Mouse (Mus musculus) lung, embryonic 16.5 days (tissue): Measurements from ENCODE around the gene Gm10722. TPM values are rescaled to one million over a fixed set of nuclear protein-coding genes. Genes with fewer than 3 reads are reported as not detected.
"Not testable (repeated sequence)": the region's sequence is repeated elsewhere in the genome, so short reads cannot be mapped to it uniquely, and the experiment has no call there.

ENCODE experiments used
- ATAC-seq: fragments of 200-750 bp; cut with Nextera tagmentation; 2 replicates; pipeline ENCODE4 v1.8.0; 2017; ENCODE audit warnings: low read depth, mild to moderate bottlenecking, moderate library complexity
- H3K27ac ChIP-seq: fragments of 300-500 bp; sonication (generic); 2 replicates; pipeline ENCODE4 v1.5.1; 2014; ENCODE audit warnings: mild to moderate bottlenecking, control low read depth, low read length
- H3K27me3 ChIP-seq: fragments of 300-500 bp; sonication (generic); 2 replicates; pipeline ENCODE4 v1.6.1; 2014; ENCODE audit warnings: low read depth, low read length, mixed read lengths; ENCODE audit not compliant: control insufficient read depth, insufficient read depth
- H3K36me3 ChIP-seq: fragments of 300-500 bp; sonication (generic); 2 replicates; pipeline ENCODE4 v1.6.1; 2014; ENCODE audit warnings: low read length; ENCODE audit not compliant: control insufficient read depth, insufficient read depth
- H3K4me1 ChIP-seq: fragments of 300-500 bp; sonication (generic); replicated peaks from 2 replicates; pipeline ENCODE4 v1.6.1; 2014; ENCODE audit warnings: low read length, mixed read lengths; ENCODE audit not compliant: control insufficient read depth, insufficient read depth
- H3K4me2 ChIP-seq: fragments of 300-500 bp; sonication (generic); 2 replicates; pipeline ENCODE4 v1.6.1; 2014; ENCODE audit warnings: low read depth, low read length, control low read depth
- H3K4me3 ChIP-seq: fragments of 300-500 bp; sonication (generic); 2 replicates; pipeline ENCODE4 v1.5.1; 2014; ENCODE audit warnings: mild to moderate bottlenecking, low read length, control low read depth
- H3K9ac ChIP-seq: fragments of 300-500 bp; sonication (generic); 2 replicates; pipeline ENCODE4 v1.6.1; 2014; ENCODE audit warnings: low read length, control low read depth
- H3K9me3 ChIP-seq: fragments of 300-500 bp; sonication (generic); 2 replicates; pipeline ENCODE4 v1.6.1; 2016; ENCODE audit warnings: low read length; ENCODE audit not compliant: control insufficient read depth
- WGBS: fragments of 180-500 bp; shearing (Covaris S2); extraction: QIAGEN DNeasy Blood & Tissue Kit; methylation state at CpG from one replicate; pipeline ENCODE4 v1.1.7; 2014; 5-methylcytosine and 5-hydroxymethylcytosine counted together
- microRNA-seq: library from miRNA; unstranded; fragments of <30 nt; microRNA quantifications from one replicate; pipeline ENCODE4, GENCODE M21; 2016
- polyA plus RNA-seq: library from polyadenylated mRNA; unstranded; fragments of >200 nt; fragmentation: Nextera tagmentation; extraction: Ambion mirVana; gene quantifications from 2 replicates; pipeline ENCODE4 v1.2.1, GENCODE M21; 2015

Gene Gm10722
- polyA plus RNA-seq, 1 experiment from 2014 or later, result not detected

DNA sequence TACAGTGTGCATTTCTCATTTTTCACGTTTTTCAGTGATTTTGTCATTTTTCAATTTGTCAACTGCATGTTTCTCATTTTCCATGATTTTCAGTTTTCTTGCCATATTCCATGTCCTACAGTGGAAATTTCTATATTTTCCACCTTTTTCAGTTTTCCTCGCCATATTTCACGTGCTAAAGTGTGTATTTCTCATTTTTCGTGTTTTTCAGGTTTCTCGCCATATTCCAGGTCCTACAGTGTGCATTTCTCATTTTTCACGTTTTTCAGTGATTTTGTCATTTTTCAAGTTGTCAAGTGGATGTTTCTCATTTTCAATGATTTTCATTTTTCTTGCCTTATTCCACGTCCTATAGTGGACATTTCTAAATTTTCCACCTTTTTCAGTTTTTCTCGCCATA lies 35.9 kb downstream of the Gm10722 start, which contains the start of gene Gm10715:
Gene Gm10715 (plus strand): TSS at position 301 of the 400 bp plus-strand sequence.
- ATAC-seq, H3K4me1 ChIP-seq, H3K9ac ChIP-seq, H3K4me2 ChIP-seq, H3K27ac ChIP-seq, H3K36me3 ChIP-seq, H3K9me3 ChIP-seq, H3K4me3 ChIP-seq, H3K27me3 ChIP-seq: not testable (repeated sequence)
- 70% methylated on average over 6 of the region's 8 CpGs for WGBS

DNA sequence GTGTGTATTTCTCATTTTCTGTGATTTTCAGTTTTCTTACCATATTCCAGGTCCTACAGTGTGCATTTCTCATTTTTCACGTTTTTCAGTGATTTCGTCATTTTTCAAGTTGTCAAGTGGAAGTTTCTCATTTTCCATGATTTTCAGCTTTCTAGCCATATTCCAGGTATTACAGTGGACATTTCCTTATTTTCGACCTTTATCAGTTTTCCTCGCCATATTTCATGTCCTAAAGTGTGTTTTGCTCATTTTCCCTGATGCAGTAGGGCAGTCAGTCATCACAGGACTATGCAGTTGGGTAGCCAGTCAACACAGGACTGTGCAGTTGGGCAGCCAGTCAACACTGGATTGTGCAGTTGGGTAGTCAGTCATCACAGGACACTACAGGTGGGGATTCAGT lies 37.4 kb downstream of the Gm10722 start:
- H3K9ac ChIP-seq, H3K9me3 ChIP-seq, ATAC-seq, H3K27me3 ChIP-seq, H3K27ac ChIP-seq, H3K36me3 ChIP-seq, H3K4me1 ChIP-seq, H3K4me2 ChIP-seq, H3K4me3 ChIP-seq: not testable (repeated sequence)
- 64% methylated on average over 4 of the region's 4 CpGs for WGBS

Small RNA genes lying within 50 kb of the gene (microRNA-seq; reads per million reads assigned to microRNA genes)
- not detected for gene Mir101c

Other genes with a start within 250 kb of the Gm10722 start
- gene Gm11168, start 2.4 kb downstream of the Gm10722 start, polyA plus RNA-seq, result not detected in 2 replicates
- gene Gm10721, start 12.2 kb downstream of the Gm10722 start, polyA plus RNA-seq, result not detected in 2 replicates
- gene Gm10720, start 14.7 kb downstream of the Gm10722 start, polyA plus RNA-seq, result not detected in 2 replicates
- gene Gm10719, start 16.5 kb downstream of the Gm10722 start, polyA plus RNA-seq, result not detected in 2 replicates
- 0.62 TPM in 1 of 2 replicates, not detected in the other for gene Gm10718, start 22.6 kb downstream of the Gm10722 start, polyA plus RNA-seq
- gene Gm10717, start 24.5 kb downstream of the Gm10722 start, polyA plus RNA-seq, result 0.44 TPM in 1 of 2 replicates, not detected in the other
- gene Gm17535, start 33.7 kb downstream of the Gm10722 start, polyA plus RNA-seq, result not detected in 2 replicates
- gene Gm10715, start 36.0 kb downstream of the Gm10722 start, polyA plus RNA-seq, result not detected in 2 replicates